Mouse (Mus musculus) embryo, embryonic 11.5 days (tissue): ENCODE data around the gene Rad1.
"Not testable (repeated sequence)": the region's sequence is repeated elsewhere in the genome, so short reads cannot be mapped to it uniquely, and the experiment has no call there.

ENCODE experiments used
- DNase-seq: peaks from one replicate; pipeline ENCODE4 v3.0.0-alpha.2; 2012; ENCODE audit warnings: low read depth, low spot score

Gene Rad1

DNA sequence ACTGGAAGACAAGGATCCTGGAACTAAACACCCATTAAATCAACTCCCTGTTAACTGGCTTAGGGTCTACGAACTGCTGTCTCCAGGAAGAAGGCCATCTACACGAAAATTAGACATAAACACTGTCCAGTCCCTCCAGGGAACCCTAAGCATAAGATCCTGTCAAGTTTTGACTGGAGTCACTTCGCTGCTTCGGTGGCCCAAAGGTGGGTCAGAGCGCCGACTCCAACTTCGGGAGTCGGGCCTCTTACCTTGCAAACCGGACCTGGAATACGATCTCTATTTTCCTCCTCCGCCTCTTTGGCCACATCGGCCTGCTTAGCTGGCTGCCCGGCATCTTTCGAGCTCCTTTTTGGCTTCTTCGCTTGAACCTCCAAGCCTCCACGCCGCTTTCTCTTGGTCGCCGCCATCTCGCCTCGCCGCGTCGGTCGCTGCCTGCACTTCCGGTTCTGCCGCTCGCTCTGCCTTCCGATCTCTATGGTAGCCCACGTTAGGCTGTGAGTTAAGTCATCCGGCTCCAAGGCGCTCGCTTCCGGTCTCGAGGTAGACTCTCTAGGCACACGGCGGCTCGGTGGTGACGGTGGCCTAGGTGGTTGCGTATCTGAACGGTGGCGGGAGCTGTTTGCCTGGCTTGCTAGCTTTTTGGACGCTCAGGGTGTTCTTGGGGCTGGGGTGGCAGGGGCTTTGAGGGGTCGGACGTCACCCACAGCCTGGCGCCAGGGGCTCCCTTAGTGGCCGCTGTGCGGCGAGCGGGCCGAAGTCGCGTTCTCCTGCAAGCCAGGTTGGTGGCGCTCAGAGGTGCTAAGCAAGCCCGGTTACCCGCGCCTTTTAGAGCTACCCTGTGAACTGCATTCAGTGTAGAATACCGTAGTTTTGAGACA lies at the start of gene Rad1, which contains the start of gene Brix1:
Gene Rad1 (plus strand): TSS at position 535 of the 881 bp plus-strand sequence.
Gene Brix1 (minus strand): TSS at position 464 of the 881 bp plus-strand sequence.
- DNase-seq, result peak; percentile 92

DNA sequence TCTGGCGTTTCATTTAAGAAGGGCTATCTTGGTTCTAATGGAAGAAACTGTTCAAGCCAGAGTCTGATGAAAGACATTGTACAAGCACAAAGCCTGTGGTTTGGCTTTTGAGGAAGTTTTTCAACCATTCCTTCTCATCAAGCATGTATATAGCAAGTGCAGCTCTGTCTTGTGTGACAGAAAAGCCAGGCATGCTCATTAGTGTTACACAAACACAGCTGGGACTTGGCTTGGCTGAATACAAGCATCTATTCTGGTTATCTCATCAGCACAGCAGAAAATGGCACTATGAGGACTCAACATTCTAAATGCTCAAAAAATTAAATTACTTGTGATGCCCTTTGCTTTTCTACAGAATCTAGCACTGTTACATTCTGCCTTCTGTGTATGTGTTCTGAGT lies 48.9 kb upstream of the Rad1 start:
- DNase-seq, result no peak

GRCm38 (mm10) chr15:10439963-10440362 lies 45.9 kb upstream of the Rad1 start:
- DNase-seq, result no peak

DNA sequence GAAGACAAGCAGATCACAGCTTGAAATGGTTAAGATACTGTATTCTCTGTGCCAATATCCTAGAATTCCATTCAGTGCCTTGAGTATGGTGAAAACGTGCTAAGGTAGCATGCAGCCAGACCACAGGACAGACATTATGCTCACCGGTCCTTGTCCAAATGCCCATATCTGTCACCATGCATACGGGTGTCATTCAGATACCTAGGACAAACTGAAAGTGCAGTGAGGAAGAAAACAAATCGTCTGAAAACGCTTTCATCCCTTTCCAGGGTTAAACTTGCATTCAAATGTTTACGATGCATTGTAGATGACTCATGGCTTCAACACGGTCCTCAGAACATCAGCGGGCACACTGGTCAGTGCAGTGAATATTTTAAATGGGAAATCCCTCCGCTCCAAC lies 44.3 kb upstream of the Rad1 start:
- DNase-seq, result no peak

DNA sequence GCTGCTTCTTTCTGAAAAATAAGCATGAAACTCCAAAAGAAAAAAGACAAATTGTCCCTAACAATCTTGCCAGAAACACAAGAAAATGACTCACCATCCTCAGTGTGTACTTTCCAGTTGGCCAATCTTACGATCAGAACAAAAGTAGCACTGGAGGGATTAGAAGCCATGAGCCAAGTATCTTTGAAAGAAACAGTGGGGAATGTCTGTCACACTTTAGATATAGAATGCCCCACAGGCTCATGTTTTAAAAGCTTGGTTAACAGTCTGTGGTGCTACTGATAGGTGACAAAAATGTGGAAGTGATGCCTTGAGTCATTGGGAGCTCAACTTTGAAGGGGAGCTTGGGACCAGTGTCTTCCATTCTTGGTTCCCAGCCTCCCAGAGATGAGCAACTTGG lies 43.5 kb upstream of the Rad1 start:
- no peak for DNase-seq

DNA sequence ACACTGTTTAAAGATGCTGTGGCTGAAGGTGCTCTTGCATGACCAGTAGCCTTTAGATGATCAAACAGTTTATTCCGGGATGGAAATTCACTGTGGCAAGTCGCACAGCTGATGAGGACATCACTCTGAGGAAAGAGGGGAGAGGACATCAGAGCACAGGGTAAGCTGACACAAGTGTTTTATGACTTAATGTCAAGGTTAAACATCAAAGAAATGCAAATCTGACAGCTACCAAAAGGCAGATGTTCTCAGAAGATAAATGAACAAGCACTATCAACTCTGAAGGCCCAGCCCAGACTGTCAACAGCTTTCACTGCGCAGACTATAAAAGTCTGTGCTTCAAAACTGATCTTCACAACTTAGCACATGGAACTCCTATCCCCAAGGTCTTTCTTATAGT lies 38.7 kb upstream of the Rad1 start:
- no peak for DNase-seq

- DNase-seq, result no peak
Observed at GRCm38 (mm10) chr15:10460986-10461385, 24.8 kb upstream of the Rad1 start.

GRCm38 (mm10) chr15:10463555-10463954 lies 22.3 kb upstream of the Rad1 start:
- no peak for DNase-seq

DNA sequence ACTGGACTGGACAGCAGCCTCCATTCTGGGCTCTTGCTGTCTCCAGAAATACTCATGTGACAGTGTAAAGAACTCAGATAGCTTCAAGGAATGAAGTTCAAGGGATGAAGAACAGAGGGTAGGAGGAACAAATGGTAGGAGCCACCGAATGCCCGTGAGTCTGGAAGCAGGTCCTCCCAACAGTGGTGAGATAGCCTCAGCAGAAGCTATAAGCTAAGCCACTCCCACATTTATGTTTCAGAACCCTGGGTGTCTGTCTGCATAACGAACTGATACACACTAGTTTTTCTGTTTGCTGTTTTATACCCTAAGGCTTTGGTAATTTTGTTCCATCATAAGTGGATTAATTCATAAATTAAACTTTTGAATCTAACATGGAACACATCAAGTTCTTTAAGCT lies 21.1 kb upstream of the Rad1 start:
- no peak for DNase-seq

GRCm38 (mm10) chr15:10468761-10469160 lies 17.1 kb upstream of the Rad1 start:
- no peak for DNase-seq

DNA sequence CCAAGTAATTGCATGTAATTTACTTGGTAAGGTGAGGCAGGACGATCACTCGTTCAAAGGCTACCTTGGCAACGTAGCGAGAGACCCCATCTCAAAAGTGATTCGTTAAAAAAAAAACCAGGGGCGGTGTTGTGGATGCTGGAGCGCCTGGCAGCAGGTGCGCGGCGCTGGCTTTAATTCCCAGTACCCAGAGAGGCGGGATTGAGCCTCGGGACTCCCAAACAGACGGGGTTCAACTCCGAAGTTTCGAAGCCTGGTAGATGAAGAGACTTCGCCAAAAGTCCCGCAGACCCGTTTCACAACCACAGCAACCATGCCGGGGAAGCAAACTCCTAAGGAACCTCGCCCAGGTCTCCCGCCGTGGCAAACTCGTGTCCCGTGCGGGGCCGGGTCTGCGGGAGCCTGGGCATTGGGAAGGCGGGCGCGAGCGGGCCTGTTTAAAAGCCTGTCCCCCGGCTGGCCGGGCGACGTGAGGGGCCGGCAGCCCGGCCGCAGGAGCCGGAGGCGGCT lies 16.1 kb upstream of the Rad1 start:
- peak; percentile 13 for DNase-seq

GRCm38 (mm10) chr15:10470151-10470831 lies 15.5 kb upstream of the Rad1 start, which contains the start of gene Dnajc21:
Gene Dnajc21 (minus strand): TSS chr15:10470516.
- peak; percentile 70 for DNase-seq

GRCm38 (mm10) chr15:10470941-10471340 lies 14.9 kb upstream of the Rad1 start:
- peak; percentile 13 for DNase-seq

DNA sequence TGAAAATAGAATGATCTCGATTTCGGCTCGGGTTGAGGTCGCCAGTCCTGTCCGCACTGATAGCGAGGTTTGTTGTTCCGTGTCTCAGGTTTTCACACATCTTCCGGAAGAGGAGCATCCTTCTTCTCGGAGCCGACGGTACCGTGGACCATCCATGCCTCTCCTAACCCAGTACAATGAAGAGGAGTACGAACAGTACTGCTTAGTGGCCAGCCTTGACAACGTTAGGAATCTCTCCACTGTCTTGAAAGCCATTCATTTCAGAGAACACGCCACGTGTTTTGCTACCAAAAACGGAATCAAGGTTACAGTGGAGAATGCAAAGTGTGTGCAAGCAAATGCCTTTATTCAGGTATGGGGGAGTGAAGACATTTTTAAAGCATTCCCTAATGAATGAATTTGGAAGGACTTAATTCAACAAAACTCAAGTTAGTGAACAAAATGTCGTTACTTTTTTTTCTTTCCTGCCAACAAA lies 584 bp downstream of the Rad1 start:
- no peak for DNase-seq

DNA sequence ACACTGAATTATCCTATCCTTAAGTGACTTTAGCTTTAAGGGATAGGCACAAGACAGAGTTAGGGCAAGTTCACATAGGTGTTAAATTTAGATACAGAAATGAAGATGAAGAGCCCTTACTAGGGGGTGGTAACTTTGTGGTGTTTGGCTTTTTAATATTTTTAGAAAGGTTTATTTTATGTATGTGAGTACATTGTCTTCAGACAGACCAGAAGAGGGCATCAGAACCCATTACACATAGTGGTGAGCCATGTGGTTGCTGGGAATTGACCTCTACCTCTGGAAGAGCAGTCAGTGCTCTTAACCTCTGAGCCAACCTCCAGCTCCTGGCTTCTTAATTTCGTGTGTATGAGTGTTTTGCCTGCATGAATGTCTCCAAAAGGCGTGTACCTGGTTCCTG lies 1.4 kb downstream of the Rad1 start:
- no peak for DNase-seq

DNA sequence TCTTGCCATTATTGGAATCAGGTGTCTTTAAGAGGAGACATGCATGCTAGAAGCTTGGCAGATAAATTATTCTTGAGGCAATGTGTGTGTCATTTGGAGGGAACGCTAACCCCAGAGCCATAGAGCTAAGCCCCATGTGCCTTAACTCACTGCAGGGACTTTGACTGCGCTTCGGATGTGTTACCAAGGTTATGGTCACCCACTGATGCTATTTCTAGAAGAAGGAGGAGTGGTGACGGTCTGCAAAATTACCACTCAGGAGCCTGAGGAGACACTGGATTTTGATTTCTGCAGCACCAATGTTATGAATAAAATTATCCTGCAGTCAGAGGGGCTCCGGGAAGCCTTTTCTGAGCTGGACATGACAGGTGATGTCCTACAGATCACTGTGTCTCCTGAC lies 4.3 kb downstream of the Rad1 start:
- no peak for DNase-seq

DNA sequence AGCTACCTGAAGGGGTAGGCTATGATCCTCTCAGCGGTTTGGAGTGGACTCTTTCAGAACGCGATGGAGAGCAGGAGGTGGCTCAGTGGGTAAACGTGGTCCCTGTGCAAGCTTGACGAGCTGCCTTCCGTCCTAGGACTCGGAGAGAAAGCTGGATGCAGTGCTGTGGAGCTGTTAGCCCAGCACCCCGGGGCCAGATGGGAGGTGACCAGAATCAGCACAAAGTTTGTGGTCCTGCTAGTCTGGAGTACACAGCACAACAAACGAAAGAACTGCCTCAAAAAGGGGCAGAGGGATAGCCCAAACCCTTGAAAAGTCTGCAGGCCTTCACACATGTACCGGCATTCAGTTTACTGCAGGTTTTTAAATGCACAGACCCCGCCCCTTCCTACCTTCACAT lies 10.1 kb downstream of the Rad1 start:
- DNase-seq, result no peak

GRCm38 (mm10) chr15:10496696-10497095 lies 10.9 kb downstream of the Rad1 start:
- not testable (repeated sequence) for DNase-seq

GRCm38 (mm10) chr15:10499593-10499992 lies 13.8 kb downstream of the Rad1 start:
- DNase-seq, result no peak

DNA sequence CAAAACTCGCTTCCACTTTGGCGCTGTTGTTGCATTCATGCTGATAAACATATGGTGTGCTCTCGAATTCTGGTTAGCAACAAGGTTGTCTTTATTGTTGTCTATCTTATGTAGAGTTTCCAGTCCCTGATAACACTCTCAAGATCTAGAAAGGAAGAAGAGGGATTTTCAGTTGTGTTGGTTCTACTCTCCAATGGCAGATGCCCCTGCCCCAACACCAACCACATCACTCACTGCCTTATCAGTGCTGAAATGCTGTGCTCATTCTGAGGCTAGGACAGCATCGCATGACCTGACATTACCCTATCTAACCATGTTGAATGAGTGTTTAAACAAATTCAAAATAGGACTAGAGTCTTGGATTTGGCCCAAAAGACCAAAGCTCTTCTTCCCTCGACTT lies 14.2 kb downstream of the Rad1 start:
- no peak for DNase-seq

DNA sequence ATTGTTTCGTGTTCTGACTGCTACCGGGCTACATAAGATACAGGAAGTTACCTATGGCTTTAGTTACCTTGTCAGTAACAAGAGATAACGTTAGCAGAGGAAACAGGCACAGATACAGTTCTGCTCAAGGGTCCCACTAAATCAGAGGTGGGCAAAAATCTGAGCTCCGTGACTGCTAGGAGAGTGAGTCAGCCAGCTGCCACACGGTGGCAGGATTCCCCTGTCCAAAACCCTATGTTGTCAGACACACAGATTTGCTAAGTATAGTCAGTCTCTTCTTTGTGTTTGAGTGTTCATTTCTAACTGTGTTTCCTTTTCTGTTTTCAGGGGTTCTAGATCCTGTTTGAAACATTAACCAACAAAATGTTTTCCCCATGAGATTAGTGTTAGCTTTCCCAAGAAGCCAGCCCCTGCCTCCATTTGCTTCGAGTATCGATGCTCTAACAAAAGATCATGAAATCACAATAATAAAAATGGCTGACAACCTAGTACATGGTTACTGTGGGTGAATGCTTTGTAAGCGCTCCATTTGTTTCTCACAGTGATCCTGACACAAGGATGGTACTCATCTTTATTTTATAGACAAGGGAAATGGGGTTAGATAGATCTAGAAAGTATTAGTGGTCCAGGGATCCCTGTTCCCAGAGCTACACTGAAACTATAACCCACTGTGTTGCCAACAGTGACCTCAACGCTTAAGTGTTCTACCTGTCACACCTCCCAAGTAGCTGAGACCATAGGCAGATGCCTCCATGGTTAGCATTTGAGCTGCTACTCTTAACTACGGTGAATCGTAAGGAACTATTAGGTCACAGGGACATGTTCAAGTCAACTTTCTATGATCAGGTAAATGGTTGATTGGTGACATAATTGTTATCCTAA lies 15.3 kb downstream of the Rad1 start:
- DNase-seq, result peak; percentile 41
